17 mouse cellular contexts compared by ENCODE assay signal in genomic region chr10:117440225-117440976, GRCm38 (mm10).
DNase-seq lines count a peak whose midpoint lies in the region; ATAC-seq lines count a peak whose summit lies in the region.
"Had no signal": no experiment of that assay in that cellular context is flagged by ENCODE, and none has a peak within 500 bp of the region (broad histone marks: within the 10 kb centered on the region; RNA-seq: fewer than 3 reads in every experiment).

No protein-coding gene starts in this region.

- no peak overlapping the region for H3K4me3 ChIP-seq in forebrain, embryonic 10.5 days
- no peak overlapping the region for H3K4me3 ChIP-seq in forebrain, embryonic 13.5 days
- no peak overlapping the region for H3K4me3 ChIP-seq in midbrain, embryonic 13.5 days (replicated peaks)
- H3K4me3 ChIP-seq in midbrain, embryonic 11.5 days (ENCODE audit: low read depth, low read length): no peak overlapping the region

- ATAC-seq in forebrain, embryonic 13.5 days: no peak
- no peak for ATAC-seq in midbrain, embryonic 13.5 days
- ATAC-seq in midbrain, embryonic 11.5 days (ENCODE audit: low FRiP score): no peak

- no peak overlapping the region for H3K4me2 ChIP-seq in forebrain, embryonic 13.5 days
- no peak overlapping the region for H3K4me2 ChIP-seq in midbrain, embryonic 13.5 days (replicated peaks)
- no peak overlapping the region for H3K4me2 ChIP-seq in midbrain, embryonic 11.5 days

- H3K4me1 ChIP-seq in forebrain, embryonic 10.5 days: peaks cover 45% of the 10 kb centered on the region
- peaks cover 24% of the 10 kb centered on the region; the same call in 1 of the 2 replicates for H3K4me1 ChIP-seq in forebrain, embryonic 13.5 days
- peaks cover 19% of the 10 kb centered on the region for H3K4me1 ChIP-seq in midbrain, embryonic 13.5 days (replicated peaks)
- peaks cover 5% of the 10 kb centered on the region; the same call in 1 of the 2 replicates for H3K4me1 ChIP-seq in midbrain, embryonic 11.5 days (ENCODE audit: control insufficient read depth, insufficient read depth, low read length)

- H3K27ac ChIP-seq in forebrain, embryonic 10.5 days: peak overlapping the region; percentile 65; the same call in 1 of the 2 replicates
- no peak overlapping the region for H3K27ac ChIP-seq in forebrain, embryonic 13.5 days
- peak overlapping the region; percentile 2; the same call in 1 of the 2 replicates for H3K27ac ChIP-seq in midbrain, embryonic 13.5 days
- no peak overlapping the region for H3K27ac ChIP-seq in midbrain, embryonic 11.5 days (ENCODE audit: low read depth, low read length)
- H3K27ac ChIP-seq: embryonic facial prominence, embryonic 10.5 days; embryonic facial prominence, embryonic 12.5 days had no signal

- no peak overlapping the region for H3K9ac ChIP-seq in forebrain, embryonic 13.5 days
- no peak overlapping the region for H3K9ac ChIP-seq in midbrain, embryonic 13.5 days (replicated peaks)
- H3K9ac ChIP-seq in midbrain, embryonic 11.5 days (ENCODE audit: low read length): no peak overlapping the region

- WGBS in forebrain, embryonic 10.5 days: 85% methylated on average over 9 of the region's 9 CpGs
- 82% methylated on average over 9 of the region's 9 CpGs for WGBS in forebrain, embryonic 13.5 days
- 83% methylated on average over 9 of the region's 9 CpGs for WGBS in midbrain, embryonic 13.5 days
- 82% methylated on average over 9 of the region's 9 CpGs for WGBS in midbrain, embryonic 11.5 days

- peaks cover 19% of the 10 kb centered on the region for H3K9me3 ChIP-seq in forebrain, embryonic 10.5 days
- peaks cover 6% of the 10 kb centered on the region for H3K9me3 ChIP-seq in forebrain, embryonic 13.5 days (replicated peaks)
- peaks cover 5% of the 10 kb centered on the region for H3K9me3 ChIP-seq in midbrain, embryonic 13.5 days
- H3K9me3 ChIP-seq in midbrain, embryonic 11.5 days (ENCODE audit: control insufficient read depth, low read length): peaks cover 5% of the 10 kb centered on the region; the same call in 1 of the 2 replicates

- peaks cover 35% of the 10 kb centered on the region for H3K27me3 ChIP-seq in forebrain, embryonic 10.5 days (ENCODE audit: poor library complexity, severe bottlenecking)
- H3K27me3 ChIP-seq in forebrain, embryonic 13.5 days: peaks cover 2% of the 10 kb centered on the region; the same call in 1 of the 2 replicates
- H3K27me3 ChIP-seq in midbrain, embryonic 13.5 days: peaks cover 32% of the 10 kb centered on the region
- H3K27me3 ChIP-seq in midbrain, embryonic 11.5 days (ENCODE audit: control insufficient read depth, insufficient read depth, low read length): peaks cover 11% of the 10 kb centered on the region
- H3K27me3 ChIP-seq: embryonic facial prominence, embryonic 12.5 days had no signal

- no peak for DNase-seq in forebrain, embryonic 10.5 days (ENCODE audit: extremely low spot score, low spot score)
- DNase-seq in heart, adult 11 months: peak; percentile 45
- no peak for DNase-seq in heart, adult 18-20 months
- no peak for DNase-seq in midbrain, embryonic 11.5 days (ENCODE audit: low spot score, missing footprints)
- no peak for DNase-seq in gastrocnemius, postnatal 4 days (ENCODE audit: low spot score in 2 of 2)
- DNase-seq: adrenal gland, adult 8-10 months; adrenal gland, postnatal 14 days; adrenal gland, postnatal 36 days; cerebellum, adult 11-12 months; cerebellum, adult 2 months; cerebellum, adult 9-10 months; cerebellum, postnatal 10 days; cerebellum, postnatal 25 days had no signal

- no peaks in the 10 kb centered on the region; the same call in 1 of the 2 replicates for H3K36me3 ChIP-seq in forebrain, embryonic 10.5 days (replicated peaks)
- H3K36me3 ChIP-seq in forebrain, embryonic 13.5 days (ENCODE audit: poor library complexity, severe bottlenecking): no peaks in the 10 kb centered on the region
- no peaks in the 10 kb centered on the region for H3K36me3 ChIP-seq in midbrain, embryonic 13.5 days
- no peaks in the 10 kb centered on the region for H3K36me3 ChIP-seq in midbrain, embryonic 11.5 days (ENCODE audit: control insufficient read depth, insufficient read depth, low read length)
- H3K36me3 ChIP-seq: embryonic facial prominence, embryonic 10.5 days; embryonic facial prominence, embryonic 12.5 days had no signal

Comparison
In these comparisons a context has a peak if more than half of its experiments do, and no peak if none do; other contexts are left out.
1. H3K27ac ChIP-seq: peak in forebrain, embryonic 10.5 days (single experiment) and midbrain, embryonic 13.5 days (single experiment); none in forebrain, embryonic 13.5 days (single experiment) and midbrain, embryonic 11.5 days (single experiment).